Mouse (Mus musculus): ENCODE measurements at regions not wholly inside any gene's neighbourhood (a gene's known extent, or its start where the extent isn't known, plus 50 kb on each side); places are given as distances from the start of the nearest gene placed in this dataset.

DNA sequence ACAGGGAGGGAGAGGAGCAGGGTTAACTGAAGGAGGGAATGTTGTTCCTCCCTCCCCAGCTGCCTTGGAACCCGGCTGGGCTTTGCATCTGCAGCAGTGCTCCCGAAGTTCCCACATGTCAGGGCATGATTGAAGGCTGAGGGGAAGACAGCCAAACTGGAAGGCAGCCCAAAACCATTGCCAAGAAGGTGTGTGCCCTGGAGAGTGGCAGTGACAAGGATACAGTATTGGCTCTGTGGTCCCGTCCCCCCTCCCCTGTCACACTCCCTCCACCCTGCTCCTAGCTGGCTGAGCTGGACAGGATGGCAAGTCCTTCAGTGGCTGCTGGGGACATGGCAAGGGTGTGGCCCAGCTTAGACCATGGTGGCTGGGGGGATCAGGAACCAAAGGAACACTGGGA is 79.1 kb downstream of the Cyp26b1 start:
- no peak for DNase-seq

DNA sequence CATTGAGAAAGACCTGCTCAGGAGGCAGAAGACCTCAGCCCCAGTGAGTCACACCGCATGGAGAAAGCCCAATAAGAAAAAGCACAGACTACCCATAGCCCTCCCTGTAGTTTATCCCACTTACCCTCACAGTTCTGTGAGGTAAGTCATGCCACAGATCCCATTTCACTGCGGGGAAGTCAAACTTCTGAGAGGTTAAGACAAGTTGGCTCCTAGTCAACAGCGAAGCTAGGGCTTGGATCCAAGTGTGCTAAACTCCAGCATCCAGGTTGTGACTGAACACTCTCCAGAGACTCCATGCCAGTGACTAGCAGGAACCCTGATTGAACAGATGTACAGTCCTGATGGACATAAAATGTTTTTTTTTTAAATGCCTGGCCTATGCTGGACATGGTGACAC is 85.1 kb downstream of the Cyp26b1 start:
- DNase-seq: no peak

- DNase-seq: no peak
These were observed 87.0 kb downstream of the Cyp26b1 start for GRCm38 (mm10) chr6:84506675-84507074.

GRCm38 (mm10) chr6:84500255-84500886 is 93.3 kb downstream of the Cyp26b1 start:
- DNase-seq: no peak

DNA sequence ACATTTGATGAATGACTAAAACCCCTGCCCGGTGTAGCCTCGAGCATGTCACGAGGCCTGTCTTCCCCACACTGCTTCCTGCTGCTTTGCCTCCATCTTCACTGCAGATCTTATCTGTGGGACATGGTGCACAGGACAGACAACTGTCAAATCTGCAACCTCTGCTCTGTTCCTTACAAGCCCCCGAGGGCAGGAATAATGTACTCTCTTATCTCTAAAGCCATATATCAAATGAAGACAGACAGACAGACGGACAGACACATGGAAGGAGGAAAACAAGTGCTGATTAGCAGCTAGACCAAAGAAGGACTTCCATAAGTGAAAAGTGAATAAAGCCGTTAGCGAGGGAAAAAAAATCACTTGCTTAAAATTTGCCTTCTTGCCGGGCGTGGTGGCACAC is 95.6 kb downstream of the Cyp26b1 start:
- no peak for DNase-seq

DNA sequence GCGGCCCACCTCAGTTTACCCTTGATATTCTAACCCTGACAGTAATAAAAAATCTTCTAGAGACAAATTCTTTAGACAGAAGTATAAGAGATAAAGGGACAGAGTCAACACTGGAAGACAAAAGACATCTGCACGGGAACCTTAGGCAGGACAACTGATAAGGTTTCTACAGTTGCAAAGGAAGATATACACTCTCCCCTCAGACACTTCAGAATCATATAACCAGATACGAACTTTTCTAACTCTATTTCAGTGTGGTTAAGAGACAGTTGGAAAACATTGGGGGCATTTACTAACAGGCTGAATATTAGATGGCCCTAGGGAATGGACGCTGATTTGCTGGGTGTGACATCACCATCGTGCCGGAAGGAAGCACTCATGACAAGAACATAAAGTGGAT is 100.0 kb downstream of the Cyp26b1 start:
- DNase-seq: no peak

- DNase-seq: no peak
These were observed 100.5 kb downstream of the Cyp26b1 start for GRCm38 (mm10) chr6:84493169-84493568.

DNA sequence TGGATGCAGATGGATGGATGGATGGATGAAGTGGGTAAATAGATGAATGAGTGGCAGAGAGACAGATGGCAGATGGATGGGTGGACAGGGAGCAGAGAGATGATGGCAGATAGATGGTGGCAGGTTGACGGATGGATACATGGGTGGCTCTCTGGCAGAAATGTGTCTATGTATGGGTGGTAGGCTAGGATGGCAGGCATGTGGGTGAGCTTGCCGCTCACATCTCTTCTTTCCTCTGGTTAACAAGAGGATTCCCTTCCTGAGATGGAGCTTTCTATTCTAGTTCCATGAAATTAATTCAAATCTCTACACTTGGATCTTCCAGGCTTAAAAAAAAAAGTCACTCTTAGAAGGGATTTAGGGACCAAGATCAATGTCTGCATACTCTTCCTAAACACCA is 101.1 kb downstream of the Cyp26b1 start:
- no peak for DNase-seq

DNA sequence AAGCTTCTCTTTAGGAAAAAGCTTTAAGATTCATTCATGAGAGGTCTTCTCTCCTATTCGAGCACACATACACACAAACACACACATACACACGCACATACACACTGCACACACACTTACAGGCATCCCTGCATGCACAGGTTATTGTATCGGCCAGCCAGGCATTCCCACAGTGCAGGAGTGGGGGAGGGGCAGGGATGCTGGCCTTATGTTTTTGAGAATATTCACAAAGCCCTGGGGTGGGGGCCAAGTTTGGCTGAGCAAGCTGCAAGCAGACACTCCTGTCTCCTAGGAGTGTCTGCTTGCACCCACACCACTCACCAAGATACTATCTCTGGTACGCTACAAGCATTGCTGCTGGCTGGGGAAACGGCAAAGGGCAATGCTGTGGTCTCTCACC is 102.6 kb downstream of the Cyp26b1 start:
- no peak for DNase-seq

DNA sequence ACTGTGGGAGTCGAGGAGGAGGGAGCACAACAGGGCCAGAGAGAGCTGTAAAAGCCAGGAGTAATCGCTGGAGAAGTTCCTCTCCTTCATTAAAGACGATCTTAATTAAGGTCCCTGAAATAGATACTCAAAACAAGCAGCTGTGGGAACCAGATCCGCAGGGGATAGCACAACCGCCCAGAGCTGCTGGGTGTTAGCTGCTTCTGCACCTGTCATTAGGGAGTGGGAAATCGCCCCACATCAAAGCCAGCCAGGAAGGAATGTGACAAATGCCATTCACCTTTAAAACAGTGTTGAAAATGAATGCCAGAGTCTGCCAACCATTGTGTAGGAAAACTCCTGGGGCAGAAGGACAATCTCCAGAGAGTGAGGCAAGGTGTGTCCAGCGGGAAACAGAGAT is 112.5 kb downstream of the Cyp26b1 start:
- DNase-seq: no peak

GRCm38 (mm10) chr6:84477072-84477471 is 116.6 kb downstream of the Cyp26b1 start:
- no peak for DNase-seq

- no peak for DNase-seq
These were observed 117.2 kb downstream of the Cyp26b1 start for GRCm38 (mm10) chr6:84476466-84476865.

DNA sequence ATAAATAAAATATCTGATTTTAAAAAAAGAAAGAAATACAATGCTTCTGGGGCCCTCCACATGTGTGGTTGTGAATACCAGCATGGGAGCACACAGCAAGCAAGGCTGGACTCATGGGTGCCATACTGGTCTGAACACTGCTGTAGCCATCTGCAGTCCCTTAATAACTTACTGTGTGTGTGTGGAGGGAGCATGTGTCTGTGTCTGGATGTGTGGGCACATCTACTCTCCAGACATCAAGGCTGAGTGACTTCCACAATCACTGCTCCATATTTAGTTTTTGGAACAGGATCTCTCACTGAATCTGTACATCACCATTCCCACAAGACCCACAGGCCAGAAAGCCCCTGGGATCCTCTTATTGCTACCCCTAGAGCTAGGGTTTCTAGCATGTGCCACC is 118.9 kb downstream of the Cyp26b1 start:
- DNase-seq: no peak

- DNase-seq: no peak
These were observed 120.5 kb downstream of the Cyp26b1 start for GRCm38 (mm10) chr6:84473171-84473570.

GRCm38 (mm10) chr6:84472287-84472686 is 121.4 kb downstream of the Cyp26b1 start:
- no peak for DNase-seq

DNA sequence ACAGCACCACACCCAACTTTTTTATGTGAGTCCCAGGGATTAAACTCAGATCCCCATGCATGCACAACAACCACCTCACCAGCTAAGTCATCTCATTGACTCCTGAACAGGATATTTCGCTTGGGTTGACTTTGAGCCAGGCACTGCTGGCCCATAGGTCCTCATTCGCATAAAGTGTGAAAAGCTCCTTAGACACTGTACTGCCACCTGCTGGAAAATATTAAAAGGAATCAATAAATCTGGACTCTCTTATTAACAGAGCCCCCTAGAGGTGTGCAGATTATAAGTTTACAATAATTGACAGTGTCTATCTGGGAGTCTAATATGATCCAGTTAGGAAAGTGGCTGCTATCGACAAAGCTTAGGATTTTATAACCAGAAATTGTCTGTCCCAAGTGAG is 126.4 kb downstream of the Cyp26b1 start:
- DNase-seq: no peak

DNA sequence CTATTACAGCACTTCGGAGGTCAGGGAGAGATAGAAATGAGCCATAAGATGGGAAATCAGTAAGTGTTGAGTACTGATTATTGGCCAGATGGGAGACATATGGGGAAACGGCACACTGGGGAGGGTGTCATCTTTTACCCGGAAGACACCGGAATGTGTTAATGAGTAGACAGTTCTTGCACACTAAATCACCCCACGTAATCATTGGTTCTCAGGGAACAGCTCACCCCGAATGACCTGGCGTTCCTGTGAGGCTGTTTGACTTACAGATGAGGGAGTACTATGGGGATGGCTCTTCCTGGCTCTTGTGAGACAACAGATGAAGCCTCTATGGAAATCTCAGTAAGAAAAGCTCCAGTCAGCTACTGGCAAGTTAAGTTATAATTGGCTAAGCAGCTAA is 127.5 kb downstream of the Cyp26b1 start:
- peak; percentile 38 to 53 for DNase-seq

DNA sequence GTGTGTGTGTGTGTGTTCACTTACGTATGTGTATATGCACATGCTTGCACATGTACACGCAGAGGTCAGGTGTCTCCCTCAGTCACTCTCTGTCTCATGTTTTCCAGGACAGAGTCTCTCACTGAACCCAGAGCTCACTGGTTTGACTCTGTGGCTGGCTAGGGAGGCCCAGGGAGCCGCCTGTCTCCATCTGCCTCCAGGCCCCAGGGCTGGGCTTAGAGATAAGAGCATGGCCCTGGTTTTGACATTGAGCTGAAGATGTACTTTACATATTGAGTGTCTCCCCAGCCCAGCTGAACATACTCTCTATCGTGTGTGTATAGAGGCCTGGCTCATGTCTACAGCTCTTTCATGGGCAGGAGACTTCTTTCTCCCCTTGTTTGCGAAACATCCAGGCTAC is 128.1 kb downstream of the Cyp26b1 start:
- no peak for DNase-seq

GRCm38 (mm10) chr6:84463592-84464367 is 129.9 kb downstream of the Cyp26b1 start:
- no peak for DNase-seq

- DNase-seq: no peak
These were observed 136.9 kb downstream of the Cyp26b1 start for GRCm38 (mm10) chr6:84456803-84457202.

DNA sequence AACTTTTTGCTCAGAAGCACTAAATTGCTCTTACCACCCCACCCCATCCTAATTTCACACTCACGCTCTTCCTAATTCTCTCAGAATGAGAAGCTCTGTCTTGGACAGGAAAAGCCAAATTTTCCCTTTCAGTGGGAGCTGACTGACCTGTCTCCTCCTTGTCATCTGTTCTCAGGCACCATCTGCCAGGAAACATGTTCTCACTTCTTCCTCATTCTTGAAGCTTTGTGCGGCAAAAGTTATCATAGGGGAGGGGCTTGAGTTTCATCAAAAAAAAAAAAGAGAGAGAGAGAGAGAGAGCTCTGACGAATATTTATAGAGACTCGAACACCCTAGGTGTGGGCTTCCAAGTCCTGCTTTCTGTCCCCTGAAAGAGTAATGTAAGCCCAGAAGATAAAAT is 148.6 kb downstream of the Cyp26b1 start:
- DNase-seq: no peak

DNA sequence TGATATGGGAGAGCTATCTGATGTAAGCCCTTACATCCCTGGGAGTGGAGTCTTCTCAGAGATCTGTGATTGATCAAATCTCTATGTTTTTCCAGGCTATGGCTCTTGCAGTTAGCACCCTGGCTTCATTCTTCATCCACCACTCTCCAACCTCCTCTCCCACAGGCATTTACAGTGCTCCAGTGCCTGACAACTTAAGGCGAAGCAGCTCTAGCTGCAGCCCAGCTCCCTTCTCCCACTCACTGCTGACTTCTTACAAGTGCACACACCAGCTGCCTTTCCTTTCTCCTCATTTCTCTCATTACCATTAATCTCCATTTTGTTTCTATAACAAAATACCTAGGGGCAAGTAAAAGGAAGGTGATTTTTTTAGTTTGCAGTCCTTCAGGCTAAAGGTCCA is 151.0 kb downstream of the Cyp26b1 start:
- peak in 1 of 2 experiments; percentile 11 for DNase-seq

DNA sequence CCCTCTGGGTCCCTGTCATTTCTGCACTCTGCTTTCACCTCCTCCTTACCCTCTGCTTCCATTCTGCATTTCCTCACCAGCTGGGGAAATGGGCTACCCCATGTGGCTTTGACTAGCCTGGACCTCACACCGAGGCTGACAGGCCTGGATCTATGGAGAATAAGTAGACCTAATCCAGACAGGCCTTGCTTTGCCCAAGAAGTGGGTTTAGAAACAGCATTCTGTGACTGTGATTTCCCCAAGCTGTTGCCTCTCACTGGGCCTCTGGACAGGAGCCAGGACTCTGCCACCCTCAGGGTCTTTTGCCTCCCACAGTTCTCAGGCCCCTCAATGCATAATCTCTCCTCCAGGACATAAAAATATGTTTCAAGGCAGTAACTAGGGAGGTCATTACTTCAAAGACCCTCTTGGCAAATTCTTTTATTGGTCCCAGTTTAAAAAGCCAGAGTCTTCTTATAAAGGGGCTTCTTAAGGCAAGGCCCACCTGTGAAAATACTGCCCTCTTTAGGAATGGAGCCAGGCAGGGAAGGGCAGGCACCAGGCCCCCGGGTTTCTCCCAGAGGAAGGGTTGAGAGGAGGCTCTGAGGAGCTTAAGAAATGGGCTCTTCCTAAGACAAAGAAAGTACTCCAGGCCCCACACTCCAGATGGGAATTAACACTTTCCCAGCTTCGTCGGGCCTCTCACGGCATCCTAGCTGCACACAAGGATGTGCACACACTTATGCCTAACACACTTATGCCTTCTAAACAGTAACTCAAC is 151.8 kb downstream of the Cyp26b1 start:
- DNase-seq: no peak

- no peak for DNase-seq
These were observed 157.0 kb downstream of the Cyp26b1 start for GRCm38 (mm10) chr6:84436716-84437115.
